Mouse (Mus musculus): ENCODE data around the gene D6Wsu163e. TPM values are rescaled to one million over a fixed set of nuclear protein-coding genes. Genes with fewer than 3 reads are reported as not detected.

D6Wsu163e gene
- polyA plus RNA-seq, 1 experiment from 2014 or later: 16.0 TPM

GRCm38 (mm10) chr6:126961371-126962018 is 21.7 kb downstream of the D6Wsu163e start:
- Histone ChIP-seq H3K36me3 (peaks cover 22% of the 10 kb centered on the region; the same call in 1 of the 2 replicates), H3K9me3 (replicated peaks) (no peaks in the 10 kb centered on the region), H3K4me1 (no peaks in the 10 kb centered on the region), H3K27me3 (ENCODE audit: low read depth, poor library complexity, severe bottlenecking) (no peaks in the 10 kb centered on the region), H3K4me3 (no peak overlapping the region), H3K27ac (replicated peaks) (no peak overlapping the region)
- WGBS: 92% methylated on average over 8 of the region's 8 CpGs
- DNase-seq (ENCODE audit: low spot score): no peak

- no peak for DNase-seq (ENCODE audit: low spot score)
- H3K9me3 ChIP-seq (replicated peaks): no peaks in the 10 kb centered on the region
- no peaks in the 10 kb centered on the region for H3K27me3 ChIP-seq (ENCODE audit: low read depth, poor library complexity, severe bottlenecking)
- H3K27ac ChIP-seq (replicated peaks): no peak overlapping the region
- 93% methylated on average over 5 of the region's 5 CpGs for WGBS
- no peak overlapping the region for H3K4me3 ChIP-seq
- no peaks in the 10 kb centered on the region for H3K4me1 ChIP-seq
- peaks cover 11% of the 10 kb centered on the region; the same call in 1 of the 2 replicates for H3K36me3 ChIP-seq
Observed at GRCm38 (mm10) chr6:126962709-126963108, 22.9 kb downstream of the D6Wsu163e start.

GRCm38 (mm10) chr6:126963426-126963825 is 23.7 kb downstream of the D6Wsu163e start:
- Histone ChIP-seq H3K4me3 (no peak overlapping the region), H3K27me3 (ENCODE audit: low read depth, poor library complexity, severe bottlenecking) (no peaks in the 10 kb centered on the region), H3K9me3 (replicated peaks) (no peaks in the 10 kb centered on the region), H3K27ac (replicated peaks) (no peak overlapping the region), H3K4me1 (no peaks in the 10 kb centered on the region), H3K36me3 (peaks cover 11% of the 10 kb centered on the region; the same call in 1 of the 2 replicates)
- WGBS: 94% methylated on average over 9 of the region's 9 CpGs
- DNase-seq (ENCODE audit: low spot score): no peak

- no peaks in the 10 kb centered on the region for H3K9me3 ChIP-seq (replicated peaks)
- no peak for DNase-seq (ENCODE audit: low spot score)
- H3K27ac ChIP-seq (replicated peaks): no peak overlapping the region
- peaks cover 8% of the 10 kb centered on the region; the same call in 1 of the 2 replicates for H3K36me3 ChIP-seq
- no peaks in the 10 kb centered on the region for H3K4me1 ChIP-seq
- no peak overlapping the region for H3K4me3 ChIP-seq
- 92% methylated on average over 14 of the region's 14 CpGs for WGBS
- H3K27me3 ChIP-seq (ENCODE audit: low read depth, poor library complexity, severe bottlenecking): no peaks in the 10 kb centered on the region
Observed at GRCm38 (mm10) chr6:126966241-126967026, 26.7 kb downstream of the D6Wsu163e start.

GRCm38 (mm10) chr6:126981539-126982234 is 41.9 kb downstream of the D6Wsu163e start:
- Histone ChIP-seq H3K4me1 (no peaks in the 10 kb centered on the region), H3K4me3 (no peak overlapping the region), H3K27me3 (ENCODE audit: low read depth, poor library complexity, severe bottlenecking) (no peaks in the 10 kb centered on the region), H3K9me3 (replicated peaks) (no peaks in the 10 kb centered on the region), H3K36me3 (0 out of 2 replicates have a peak, but pooled peaks cover 3% of the 10 kb centered on the region), H3K27ac (replicated peaks) (no peak overlapping the region)
- 67% methylated on average over 5 of the region's 5 CpGs for WGBS
- DNase-seq (ENCODE audit: low spot score): no peak

GRCm38 (mm10) chr6:126993676-126994075 is 53.9 kb downstream of the D6Wsu163e start:
- 68% methylated on average over 2 of the region's 2 CpGs for WGBS
- no peak for DNase-seq (ENCODE audit: low spot score)
- no peaks in the 10 kb centered on the region for H3K9me3 ChIP-seq (replicated peaks)
- H3K4me3 ChIP-seq: no peak overlapping the region
- no peak overlapping the region for H3K27ac ChIP-seq (replicated peaks)
- no peaks in the 10 kb centered on the region for H3K4me1 ChIP-seq
- H3K27me3 ChIP-seq (ENCODE audit: low read depth, poor library complexity, severe bottlenecking): no peaks in the 10 kb centered on the region
- no peaks in the 10 kb centered on the region for H3K36me3 ChIP-seq

- WGBS: 93% methylated on average over 3 of the region's 3 CpGs
Observed at GRCm38 (mm10) chr6:126995494-126995893, 55.7 kb downstream of the D6Wsu163e start.

GRCm38 (mm10) chr6:126996399-126996798 is 56.6 kb downstream of the D6Wsu163e start:
- no peak overlapping the region for H3K27ac ChIP-seq (replicated peaks)
- no peaks in the 10 kb centered on the region for H3K9me3 ChIP-seq (replicated peaks)
- WGBS: 85% methylated on average over 5 of the region's 5 CpGs
- DNase-seq (ENCODE audit: low spot score): no peak
- H3K36me3 ChIP-seq: no peaks in the 10 kb centered on the region
- H3K4me1 ChIP-seq: no peaks in the 10 kb centered on the region
- no peak overlapping the region for H3K4me3 ChIP-seq
- no peaks in the 10 kb centered on the region for H3K27me3 ChIP-seq (ENCODE audit: low read depth, poor library complexity, severe bottlenecking)

More at GRCm38 (mm10) chr6:126995494-126995893, 55.7 kb downstream of the D6Wsu163e start:
- no peaks in the 10 kb centered on the region for H3K36me3 ChIP-seq
- H3K27ac ChIP-seq (replicated peaks): no peak overlapping the region
- H3K9me3 ChIP-seq (replicated peaks): no peaks in the 10 kb centered on the region
- DNase-seq (ENCODE audit: low spot score): no peak
- H3K4me1 ChIP-seq: no peaks in the 10 kb centered on the region
- H3K4me3 ChIP-seq: no peak overlapping the region
- no peaks in the 10 kb centered on the region for H3K27me3 ChIP-seq (ENCODE audit: low read depth, poor library complexity, severe bottlenecking)

GRCm38 (mm10) chr6:127005646-127006045 is 65.9 kb downstream of the D6Wsu163e start:
- Histone ChIP-seq H3K27ac (replicated peaks) (no peak overlapping the region), H3K4me3 (no peak overlapping the region), H3K27me3 (ENCODE audit: low read depth, poor library complexity, severe bottlenecking) (no peaks in the 10 kb centered on the region), H3K36me3 (no peaks in the 10 kb centered on the region), H3K9me3 (replicated peaks) (no peaks in the 10 kb centered on the region), H3K4me1 (no peaks in the 10 kb centered on the region)
- WGBS: 79% methylated on average over 3 of the region's 3 CpGs
- DNase-seq (ENCODE audit: low spot score): no peak

- Histone ChIP-seq H3K4me1 (0 out of 2 replicates have a peak, but pooled peaks cover under 1% of the 10 kb centered on the region), H3K36me3 (no peaks in the 10 kb centered on the region), H3K27me3 (ENCODE audit: low read depth, poor library complexity, severe bottlenecking) (no peaks in the 10 kb centered on the region), H3K9me3 (replicated peaks) (no peaks in the 10 kb centered on the region), H3K4me3 (no peak overlapping the region), H3K27ac (replicated peaks) (no peak overlapping the region)
- DNase-seq (ENCODE audit: low spot score): no peak
- WGBS: 90% methylated on average over 3 of the region's 3 CpGs
Observed at GRCm38 (mm10) chr6:127006551-127006950, 66.8 kb downstream of the D6Wsu163e start.

GRCm38 (mm10) chr6:127010021-127010420 is 70.3 kb downstream of the D6Wsu163e start:
- no peaks in the 10 kb centered on the region for H3K36me3 ChIP-seq
- H3K4me3 ChIP-seq: no peak overlapping the region
- WGBS: 91% methylated on average over 13 of the region's 13 CpGs
- no peak overlapping the region for H3K27ac ChIP-seq (replicated peaks)
- H3K9me3 ChIP-seq (replicated peaks): no peaks in the 10 kb centered on the region
- H3K27me3 ChIP-seq (ENCODE audit: low read depth, poor library complexity, severe bottlenecking): no peaks in the 10 kb centered on the region
- no peak for DNase-seq (ENCODE audit: low spot score)
- H3K4me1 ChIP-seq: 0 out of 2 replicates have a peak, but pooled peaks cover 4% of the 10 kb centered on the region

GRCm38 (mm10) chr6:127011947-127012535 is 72.3 kb downstream of the D6Wsu163e start:
- no peak overlapping the region for H3K4me3 ChIP-seq
- H3K4me1 ChIP-seq: 0 out of 2 replicates have a peak, but pooled peaks cover 4% of the 10 kb centered on the region
- H3K36me3 ChIP-seq: no peaks in the 10 kb centered on the region
- DNase-seq (ENCODE audit: low spot score): no peak
- WGBS: 89% methylated on average over 13 of the region's 13 CpGs
- H3K27ac ChIP-seq (replicated peaks): no peak overlapping the region
- H3K27me3 ChIP-seq (ENCODE audit: low read depth, poor library complexity, severe bottlenecking): no peaks in the 10 kb centered on the region
- H3K9me3 ChIP-seq (replicated peaks): no peaks in the 10 kb centered on the region

Data from midbrain, embryonic 10.5 days (tissue).